Mouse (Mus musculus) midbrain, embryonic 13.5 days (tissue): Measurements from ENCODE around the gene Mib2. TPM values are rescaled to one million over a fixed set of nuclear protein-coding genes. Genes with fewer than 3 reads are reported as not detected.
"Not testable (repeated sequence)": the region's sequence is repeated elsewhere in the genome, so short reads cannot be mapped to it uniquely, and the experiment has no call there.

Experiments used
- ATAC-seq: fragments of 200-750 bp; cut with Nextera tagmentation; 2 replicates; pipeline ENCODE4 v1.8.0; 2017; ENCODE audit warnings: mild to moderate bottlenecking, moderate TSS enrichment, moderate library complexity
- H3K27ac ChIP-seq: fragments of 300-500 bp; sonication (generic); 2 replicates; pipeline ENCODE4 v1.5.1; 2015; ENCODE audit warnings: inconsistent platforms, mild to moderate bottlenecking, moderate library complexity
- H3K27me3 ChIP-seq: fragments of 300-500 bp; sonication (generic); 2 replicates; pipeline ENCODE4 v1.6.1; 2015; ENCODE audit warnings: mild to moderate bottlenecking, inconsistent platforms
- H3K36me3 ChIP-seq: fragments of 300-500 bp; sonication (generic); 2 replicates; pipeline ENCODE4 v1.6.1; 2015; ENCODE audit warnings: mild to moderate bottlenecking, inconsistent platforms
- H3K4me1 ChIP-seq: fragments of 300-500 bp; sonication (generic); replicated peaks from 2 replicates; pipeline ENCODE4 v1.6.1; 2015; ENCODE audit warnings: inconsistent platforms
- H3K4me2 ChIP-seq: fragments of 300-500 bp; sonication (generic); replicated peaks from 2 replicates; pipeline ENCODE4 v1.6.1; 2015; ENCODE audit warnings: moderate library complexity, mild to moderate bottlenecking, inconsistent platforms
- H3K4me3 ChIP-seq: fragments of 300-500 bp; sonication (generic); replicated peaks from 2 replicates; pipeline ENCODE4 v1.5.1; 2015; ENCODE audit warnings: mild to moderate bottlenecking, inconsistent platforms
- H3K9ac ChIP-seq: fragments of 300-500 bp; sonication (generic); replicated peaks from 2 replicates; pipeline ENCODE4 v1.6.1; 2015; ENCODE audit warnings: mild to moderate bottlenecking, inconsistent platforms
- H3K9me3 ChIP-seq: fragments of 300-500 bp; sonication (generic); 2 replicates; pipeline ENCODE4 v1.6.1; 2016; ENCODE audit warnings: mild to moderate bottlenecking, inconsistent platforms
- WGBS: fragments of 180-500 bp; shearing (Covaris S2); methylation state at CpG from one replicate; pipeline ENCODE4 v1.1.7; 2015; 5-methylcytosine and 5-hydroxymethylcytosine counted together
- polyA plus RNA-seq: library from polyadenylated mRNA; unstranded; fragments of >200 nt; fragmentation: Nextera tagmentation; extraction: Ambion mirVana; gene quantifications from 2 replicates; pipeline ENCODE4 v1.2.1, GENCODE M21; 2015

Mib2 gene
- polyA plus RNA-seq, 1 experiment from 2014 or later: 41.9 TPM

GRCm38 (mm10) chr4:155658961-155659360 is 10.0 kb downstream of the Mib2 start:
- Histone ChIP-seq H3K4me3 (no peak overlapping the region), H3K4me1 (peaks cover 16% of the 10 kb centered on the region), H3K27ac (no peak overlapping the region), H3K9me3 (no peaks in the 10 kb centered on the region), H3K9ac (no peak overlapping the region), H3K27me3 (peaks cover 28% of the 10 kb centered on the region), H3K36me3 (peaks cover 46% of the 10 kb centered on the region), H3K4me2 (no peak overlapping the region)
- 94% methylated on average over 10 of the region's 10 CpGs for WGBS
- ATAC-seq: no peak

DNA sequence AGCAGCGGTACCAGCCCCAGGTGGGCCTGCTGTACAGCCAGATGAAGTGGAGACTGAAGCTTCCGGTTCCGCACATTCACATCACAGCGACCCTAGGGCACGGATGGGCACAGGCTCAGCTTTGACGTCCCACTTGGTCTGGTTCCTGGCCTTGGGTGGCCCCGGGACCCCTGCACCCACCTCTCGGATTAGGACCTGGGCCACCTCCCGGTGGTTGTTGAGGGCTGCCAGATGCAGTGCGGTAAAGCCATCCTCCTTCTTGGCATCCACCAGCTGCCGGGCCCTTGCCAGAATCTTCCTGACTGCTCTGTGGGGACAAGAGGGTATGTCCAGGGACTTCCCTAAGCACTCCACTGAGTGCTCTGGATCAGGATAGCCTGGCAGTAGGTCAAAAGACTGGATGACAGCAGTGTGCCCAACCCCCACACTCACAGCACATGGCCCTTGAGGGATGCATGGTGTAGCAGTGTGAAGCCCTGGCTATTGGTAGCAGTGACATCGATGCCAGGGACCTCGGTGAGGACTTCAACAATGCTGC is 12.7 kb downstream of the Mib2 start:
- ATAC-seq: no peak
- peaks cover 52% of the 10 kb centered on the region for H3K36me3 ChIP-seq
- no peaks in the 10 kb centered on the region for H3K9me3 ChIP-seq
- no peak overlapping the region for H3K9ac ChIP-seq
- H3K4me1 ChIP-seq: peaks cover 33% of the 10 kb centered on the region
- WGBS: 91% methylated on average over 13 of the region's 13 CpGs
- no peak overlapping the region for H3K4me3 ChIP-seq
- peaks cover 54% of the 10 kb centered on the region for H3K27me3 ChIP-seq
- H3K4me2 ChIP-seq: no peak overlapping the region
- H3K27ac ChIP-seq: no peak overlapping the region

GRCm38 (mm10) chr4:155654456-155655298 is 14.3 kb downstream of the Mib2 start:
- Histone ChIP-seq H3K9me3 (no peaks in the 10 kb centered on the region), H3K4me3 (peak overlapping the region; percentile 32), H3K4me2 (peak overlapping the region; percentile 59), H3K9ac (peak overlapping the region; percentile 53), H3K27me3 (peaks cover 65% of the 10 kb centered on the region), H3K36me3 (peaks cover 57% of the 10 kb centered on the region), H3K4me1 (peaks cover 33% of the 10 kb centered on the region), H3K27ac (no peak overlapping the region)
- peak; percentile 58 for ATAC-seq
- WGBS: 1% methylated on average over 52 of the region's 52 CpGs

GRCm38 (mm10) chr4:155654183-155654455 is 14.9 kb downstream of the Mib2 start:
- Histone ChIP-seq H3K9ac (no peak overlapping the region), H3K36me3 (peaks cover 57% of the 10 kb centered on the region), H3K27me3 (peaks cover 65% of the 10 kb centered on the region), H3K4me2 (peak overlapping the region; percentile 59), H3K27ac (no peak overlapping the region), H3K4me1 (peaks cover 33% of the 10 kb centered on the region), H3K9me3 (no peaks in the 10 kb centered on the region), H3K4me3 (peak overlapping the region; percentile 32)
- 0 out of 2 replicates have a peak, but pooled peaks have one; percentile 3 for ATAC-seq
- 1% methylated on average over 6 of the region's 6 CpGs for WGBS

- Histone ChIP-seq H3K36me3 (peaks cover 57% of the 10 kb centered on the region), H3K9me3 (no peaks in the 10 kb centered on the region), H3K4me1 (peaks cover 33% of the 10 kb centered on the region), H3K4me2 (peak overlapping the region; percentile 59), H3K9ac (peak overlapping the region; percentile 51), H3K27ac (no peak overlapping the region), H3K27me3 (peaks cover 65% of the 10 kb centered on the region), H3K4me3 (peak overlapping the region; percentile 32)
- peak; percentile 40 for ATAC-seq
- 2% methylated on average over 31 of the region's 31 CpGs for WGBS
These were observed 15.4 kb downstream of the Mib2 start for GRCm38 (mm10) chr4:155653451-155654182.

- peaks cover 65% of the 10 kb centered on the region for H3K27me3 ChIP-seq
- peaks cover 33% of the 10 kb centered on the region for H3K4me1 ChIP-seq
- H3K9ac ChIP-seq: peak within 1 kb of the TSS; percentile 51
- H3K4me2 ChIP-seq: peak within 1 kb of the TSS; percentile 59
- H3K9me3 ChIP-seq: no peaks in the 10 kb centered on the region
- H3K27ac ChIP-seq: no peak within 1 kb of the TSS
- H3K4me3 ChIP-seq: peak within 1 kb of the TSS; percentile 32
- WGBS: 1% methylated on average over 33 of the region's 33 CpGs
- H3K36me3 ChIP-seq: peaks cover 59% of the 10 kb centered on the region
- peak; percentile 52 for ATAC-seq
These were observed 15.9 kb downstream of the Mib2 start, which contains the start of gene Mmp23 for GRCm38 (mm10) chr4:155653086-155653450. Gene Mmp23, minus strand, starts transcription at chr4:155653384.

DNA sequence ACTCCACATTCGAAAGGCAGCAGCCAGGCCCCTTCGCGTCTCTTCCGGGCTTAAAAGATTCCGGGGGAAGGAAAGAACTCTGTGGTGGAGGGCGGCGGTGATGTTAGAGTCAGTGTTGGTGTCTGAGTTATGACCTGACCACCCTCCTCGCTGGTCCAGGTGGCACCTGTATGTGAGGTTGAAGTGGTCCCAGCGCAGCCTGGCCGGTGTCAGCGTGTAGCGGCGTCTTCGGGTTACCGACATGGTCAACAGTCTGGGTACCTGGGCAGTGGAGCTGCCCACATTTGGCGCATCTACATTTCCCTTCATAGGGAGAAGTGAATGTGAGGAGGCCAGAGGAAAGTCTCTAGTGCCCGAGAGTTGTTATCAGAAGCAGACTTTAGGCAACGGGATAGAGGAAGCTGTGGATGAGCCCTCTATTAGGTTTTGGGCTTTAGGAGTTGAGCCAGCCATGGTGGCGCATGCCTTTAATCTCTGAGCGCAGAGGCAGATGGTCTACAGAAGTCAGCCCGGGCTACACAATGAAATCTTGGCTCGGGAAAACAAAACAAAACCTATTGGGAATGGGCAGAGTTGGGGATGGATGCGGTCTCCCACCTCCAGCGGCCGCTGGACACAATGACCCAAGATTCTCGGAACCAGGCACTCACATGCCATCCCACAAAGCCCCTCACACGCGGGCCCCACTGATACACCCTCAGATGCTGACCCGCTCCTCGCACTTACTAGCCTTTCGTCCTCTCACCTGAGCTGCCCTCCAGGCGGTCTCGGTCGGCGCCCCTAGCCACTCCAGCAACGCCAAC is 16.5 kb downstream of the Mib2 start:
- Histone ChIP-seq H3K27me3 (peaks cover 65% of the 10 kb centered on the region), H3K9ac (peak overlapping the region; percentile 51), H3K27ac (no peak overlapping the region), H3K4me3 (peak overlapping the region; percentile 32), H3K4me1 (peaks cover 33% of the 10 kb centered on the region), H3K4me2 (peak overlapping the region; percentile 59), H3K36me3 (peaks cover 60% of the 10 kb centered on the region), H3K9me3 (no peaks in the 10 kb centered on the region)
- no peak for ATAC-seq
- 22% methylated on average over 36 of the region's 36 CpGs for WGBS

DNA sequence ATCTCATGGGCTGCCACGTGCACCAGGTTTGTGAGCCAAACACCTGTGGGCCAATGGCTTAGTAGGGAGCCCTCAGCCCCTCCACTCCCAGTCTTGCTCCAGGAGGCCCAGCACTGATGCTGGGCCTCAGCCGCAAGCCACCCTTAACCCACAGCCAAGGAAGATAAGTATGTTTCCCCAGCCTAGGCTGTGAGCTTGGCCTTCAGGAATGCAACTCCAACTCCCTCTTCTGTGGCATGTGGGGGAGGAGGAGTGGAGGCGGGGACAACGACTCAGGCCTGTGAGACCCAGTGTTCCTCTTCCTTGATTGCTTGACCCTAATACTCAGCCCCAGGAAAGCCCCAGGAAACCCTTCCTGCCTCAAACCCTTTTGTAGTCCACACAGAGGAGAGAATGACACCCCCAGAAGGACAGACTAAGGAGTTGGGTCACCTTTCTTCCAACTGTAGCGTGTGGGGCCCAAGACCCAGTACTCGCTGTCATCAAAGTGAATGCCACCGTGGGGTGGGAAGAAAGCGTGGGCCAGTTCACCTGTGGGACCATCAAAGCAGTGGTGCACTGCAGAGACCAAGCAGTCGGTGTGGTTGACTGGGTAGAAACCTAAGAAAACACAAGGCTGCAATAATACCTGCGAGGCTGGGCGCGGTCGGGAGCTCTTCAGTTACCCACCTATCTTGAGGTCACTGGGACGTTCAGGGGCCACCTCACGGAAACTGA is 17.3 kb downstream of the Mib2 start:
- Histone ChIP-seq H3K9me3 (no peaks in the 10 kb centered on the region), H3K9ac (no peak overlapping the region), H3K4me3 (no peak overlapping the region), H3K36me3 (peaks cover 58% of the 10 kb centered on the region), H3K4me2 (no peak overlapping the region), H3K4me1 (peaks cover 33% of the 10 kb centered on the region), H3K27me3 (peaks cover 65% of the 10 kb centered on the region), H3K27ac (no peak overlapping the region)
- WGBS: 75% methylated on average over 15 of the region's 15 CpGs
- ATAC-seq: no peak

DNA sequence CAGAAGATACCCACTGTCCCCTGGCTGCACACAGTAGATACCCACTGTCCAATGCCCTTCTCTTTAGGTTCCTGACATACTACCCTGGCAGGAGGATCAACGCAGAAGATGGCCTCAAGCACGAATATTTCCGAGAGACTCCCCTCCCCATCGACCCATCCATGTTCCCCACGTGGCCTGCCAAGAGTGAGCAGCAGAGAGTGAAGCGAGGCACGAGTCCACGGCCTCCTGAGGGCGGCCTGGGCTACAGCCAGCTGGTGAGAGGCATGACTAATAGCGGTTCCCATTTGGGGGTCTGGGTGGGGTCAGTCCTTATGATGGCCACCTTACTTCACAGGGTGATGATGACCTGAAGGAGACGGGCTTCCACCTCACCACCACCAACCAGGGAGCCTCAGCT is 19.6 kb downstream of the Mib2 start:
- H3K27me3 ChIP-seq: peaks cover 41% of the 10 kb centered on the region
- peaks cover 21% of the 10 kb centered on the region for H3K4me1 ChIP-seq
- peaks cover 62% of the 10 kb centered on the region for H3K36me3 ChIP-seq
- 97% methylated on average over 11 of the region's 11 CpGs for WGBS
- H3K9me3 ChIP-seq: no peaks in the 10 kb centered on the region
- H3K9ac ChIP-seq: no peak overlapping the region
- no peak for ATAC-seq
- no peak overlapping the region for H3K27ac ChIP-seq
- H3K4me2 ChIP-seq: no peak overlapping the region
- H3K4me3 ChIP-seq: no peak overlapping the region

DNA sequence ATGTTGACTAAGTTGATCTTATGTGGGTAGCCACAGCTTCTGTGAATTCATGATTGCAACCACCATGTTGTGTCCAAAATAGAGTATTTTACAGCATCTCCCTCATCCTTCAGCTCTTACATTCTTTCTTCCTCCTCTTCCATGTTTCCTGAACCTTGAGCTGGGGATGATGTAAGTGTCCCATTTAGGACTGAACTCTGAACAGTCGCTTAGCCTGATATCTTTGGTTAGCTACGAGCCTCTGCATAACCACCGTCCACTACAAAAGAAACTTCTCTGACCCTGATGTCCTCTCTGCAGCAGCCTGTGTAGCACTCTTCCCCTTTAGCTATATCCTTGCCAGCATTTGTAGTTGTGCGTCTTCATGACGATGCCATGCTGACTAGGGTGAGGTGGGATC is 23.3 kb downstream of the Mib2 start:
- no peak for ATAC-seq
- Histone ChIP-seq H3K4me2 (no peak overlapping the region), H3K9me3 (no peaks in the 10 kb centered on the region), H3K27ac (no peak overlapping the region), H3K4me1 (no peaks in the 10 kb centered on the region), H3K27me3 (peaks cover 5% of the 10 kb centered on the region), H3K4me3 (no peak overlapping the region), H3K36me3 (peaks cover 86% of the 10 kb centered on the region), H3K9ac (no peak overlapping the region)
- WGBS: 94% methylated on average over 5 of the region's 5 CpGs

DNA sequence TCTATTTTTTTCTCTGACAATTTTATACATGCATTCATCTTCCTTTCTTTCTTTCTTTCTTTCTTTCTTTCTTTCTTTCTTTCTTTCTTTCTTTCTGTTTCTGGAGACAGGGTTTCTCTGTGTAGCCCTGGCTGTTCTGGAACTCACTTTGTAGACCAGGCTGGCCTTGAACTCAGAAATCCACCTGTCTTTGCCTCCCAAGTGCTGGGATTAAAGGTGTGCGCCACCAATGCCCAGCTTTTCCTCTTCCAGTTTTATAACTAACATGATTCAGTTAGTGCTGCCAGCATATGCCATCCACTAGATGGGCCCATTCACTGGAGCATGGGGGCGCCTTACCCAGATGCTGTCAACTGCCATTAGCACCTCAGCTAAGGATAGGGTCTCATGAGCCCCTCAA is 23.7 kb downstream of the Mib2 start, which contains the start of gene Gm10563:
Gene Gm10563 (minus strand): TSS at position 101 of the 400 bp plus-strand sequence.
- H3K9ac ChIP-seq: not testable (repeated sequence)

More for the DNA sequence above, 23.7 kb downstream of the Mib2 start, which contains the start of gene Gm10563:
- WGBS: 99% methylated on average over 2 of the region's 2 CpGs
- not testable (repeated sequence) for H3K4me2 ChIP-seq, ATAC-seq, H3K27ac ChIP-seq, H3K4me1 ChIP-seq, H3K4me3 ChIP-seq, H3K9me3 ChIP-seq, H3K27me3 ChIP-seq
- peaks cover 86% of the 10 kb centered on the region for H3K36me3 ChIP-seq
